Mouse (Mus musculus) heart, embryonic 14.5 days (tissue): ENCODE results near the gene Clk4. TPM values are rescaled to one million over a fixed set of nuclear protein-coding genes. Genes with fewer than 3 reads are reported as not detected.

ENCODE experiments used
- ATAC-seq: fragments of 200-750 bp; cut with Nextera tagmentation; 2 replicates; pipeline ENCODE4 v1.8.0; 2017; ENCODE audit warnings: low read depth, moderate TSS enrichment; ENCODE audit not compliant: insufficient number of reproducible peaks, insufficient read depth, low FRiP score
- H3K27ac ChIP-seq, 2 experiments: fragments of 200-500 bp in 1 of 2; fragments of 300-500 bp in 1 of 2; sonication (generic) in 1 of 2; replicated peaks in 1 of 2; 2 replicates each; pipeline ENCODE4 v1.5.1; 2012 to 2014; ENCODE audit warnings: low read depth in 2 of 2, low read length in 2 of 2, control low read depth in 1 of 2, mild to moderate bottlenecking in 1 of 2, mixed read lengths in 1 of 2; ENCODE audit not compliant: control insufficient read depth in 1 of 2, insufficient read depth in 1 of 2
- H3K27me3 ChIP-seq: fragments of 300-500 bp; sonication (generic); 2 replicates; pipeline ENCODE4 v1.6.1; 2014; ENCODE audit warnings: mild to moderate bottlenecking, low read length, control low read depth; ENCODE audit not compliant: control insufficient read depth, insufficient read depth
- H3K36me3 ChIP-seq: fragments of 300-500 bp; sonication (generic); 2 replicates; pipeline ENCODE4 v1.6.1; 2014; ENCODE audit warnings: mild to moderate bottlenecking, control low read depth, low read length, mixed read lengths; ENCODE audit not compliant: control insufficient read depth, insufficient read depth
- H3K4me1 ChIP-seq, 2 experiments: fragments of 200-500 bp in 1 of 2; fragments of 300-500 bp in 1 of 2; sonication (generic) in 1 of 2; 2 replicates each; pipeline ENCODE4 v1.6.1; 2012 to 2014; ENCODE audit warnings: low read length in 2 of 2, control low read depth in 1 of 2, mixed read lengths in 1 of 2; ENCODE audit not compliant: control insufficient read depth in 2 of 2, insufficient read depth in 2 of 2
- H3K4me2 ChIP-seq: fragments of 300-500 bp; sonication (generic); 2 replicates; pipeline ENCODE4 v1.6.1; 2014; ENCODE audit warnings: mild to moderate bottlenecking, low read length
- H3K4me3 ChIP-seq, 2 experiments: fragments of 200-500 bp in 1 of 2; fragments of 300-500 bp in 1 of 2; sonication (generic) in 1 of 2; 2 replicates each; pipeline ENCODE4 v1.5.1; 2012 to 2014; ENCODE audit warnings: low read length in 2 of 2, mild to moderate bottlenecking in 2 of 2, control low read depth in 1 of 2, low read depth in 1 of 2, moderate library complexity in 1 of 2; ENCODE audit not compliant: control insufficient read depth in 1 of 2, insufficient read depth in 1 of 2
- H3K9ac ChIP-seq: fragments of 300-500 bp; sonication (generic); 2 replicates; pipeline ENCODE4 v1.6.1; 2014; ENCODE audit warnings: mild to moderate bottlenecking, low read length
- H3K9me3 ChIP-seq: fragments of 300-500 bp; sonication (generic); 2 replicates; pipeline ENCODE4 v1.6.1; 2016; ENCODE audit warnings: low read length, control low read depth; ENCODE audit not compliant: control insufficient read depth
- WGBS: fragments of 180-500 bp; shearing (Covaris S2); extraction: QIAGEN DNeasy Blood & Tissue Kit; methylation state at CpG from one replicate; pipeline ENCODE4 v1.1.7; 2014; 5-methylcytosine and 5-hydroxymethylcytosine counted together
- polyA plus RNA-seq: library from polyadenylated mRNA; unstranded; fragments of >200 nt; fragmentation: Nextera tagmentation; extraction: Ambion mirVana; gene quantifications from 2 replicates; pipeline ENCODE4 v1.2.1, GENCODE M21; 2014

The Clk4 gene
- polyA plus RNA-seq, 1 experiment from 2014 or later = 85.4 TPM

DNA sequence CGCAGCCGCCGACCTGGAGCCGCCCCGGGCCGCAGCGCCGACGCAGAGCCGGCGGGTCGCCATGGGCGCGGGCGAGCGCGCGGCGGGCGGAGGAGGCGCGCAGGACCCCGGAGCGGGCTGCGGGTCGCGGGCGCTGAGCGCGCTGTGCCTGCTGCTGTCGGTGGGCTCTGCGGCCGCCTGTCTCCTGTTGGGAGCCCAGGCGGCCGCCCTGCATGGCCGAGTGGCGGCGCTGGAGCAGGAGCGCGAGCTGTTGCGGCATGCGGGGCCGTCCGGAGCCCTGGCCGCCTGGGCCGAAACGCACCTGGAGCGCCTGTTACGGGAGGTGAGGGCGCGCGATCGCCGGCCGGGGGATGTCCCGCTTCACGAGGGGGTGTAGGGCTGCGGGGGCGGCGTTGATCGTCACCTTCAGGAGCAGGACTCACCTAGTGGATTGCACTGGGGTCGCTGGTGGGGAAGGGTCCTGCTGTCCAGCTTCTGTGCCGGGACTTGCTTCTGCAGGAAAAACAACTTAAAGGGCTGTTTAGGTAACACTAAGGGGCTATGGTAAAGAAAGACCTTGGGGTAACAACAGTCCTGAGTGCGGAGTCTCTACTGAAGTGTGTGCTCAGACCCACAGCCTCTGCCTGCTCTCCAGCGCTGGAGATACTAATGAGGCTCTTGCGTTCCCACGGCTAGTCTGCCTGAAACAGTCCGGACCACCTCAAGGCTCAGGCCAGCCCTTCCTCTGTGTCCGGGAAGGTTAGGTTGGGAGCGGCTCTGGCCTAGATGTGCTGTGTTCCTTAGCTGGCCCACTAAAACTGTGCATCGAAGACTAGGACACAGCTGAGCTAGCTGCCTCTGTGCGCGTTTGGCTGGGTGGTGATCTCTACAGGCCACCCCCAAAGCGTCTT lies 28.8 kb downstream of the Clk4 start:
- ATAC-seq = peak; percentile 70
- Histone ChIP-seq H3K36me3 (no peaks in the 10 kb centered on the region), H3K9ac (peak overlapping the region; percentile 66), H3K27ac (peak overlapping the region in 1 of 2 experiments; percentile 55; a peak in 2 of 4 replicates), H3K9me3 (peaks cover 2% of the 10 kb centered on the region), H3K4me2 (peak overlapping the region; percentile 91), H3K4me3 (peak overlapping the region; percentile 60 to 90), H3K4me1 (peaks cover 3 to 9% of the 10 kb centered on the region in 2 experiments; a peak in 1 of 4 replicates), H3K27me3 (peaks cover 17% of the 10 kb centered on the region; the same call in 1 of the 2 replicates)
- 2% methylated on average over 67 of the region's 74 CpGs for WGBS

DNA sequence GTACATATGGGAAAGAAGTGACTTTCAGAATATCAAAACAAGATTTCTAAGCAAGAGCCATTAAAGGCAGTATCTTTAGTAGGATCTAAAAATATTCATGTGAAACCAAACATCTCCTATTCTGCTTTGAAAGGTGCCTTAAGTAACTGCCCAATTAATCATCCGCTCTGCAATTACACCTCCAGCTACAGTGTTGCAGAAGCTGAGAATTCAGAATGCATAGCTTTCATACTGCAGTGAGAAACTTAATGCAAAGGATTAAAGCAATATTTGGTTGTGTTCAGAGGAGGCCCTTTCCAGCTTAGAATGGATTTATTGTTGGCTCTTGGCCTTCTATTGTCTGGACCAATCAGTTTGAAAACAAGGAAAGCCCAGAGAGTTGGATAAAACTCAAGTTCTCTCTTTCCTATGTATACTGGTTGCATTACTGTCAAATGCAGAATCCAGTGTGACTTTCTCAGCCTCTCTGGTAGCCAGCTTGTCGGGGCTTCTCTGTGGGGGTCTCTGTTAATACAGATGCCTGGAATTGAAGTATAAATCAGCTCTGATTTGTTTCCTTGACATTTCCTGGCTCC lies 32.5 kb downstream of the Clk4 start:
- peaks cover 3 to 8% of the 10 kb centered on the region in 2 experiments; a peak in 1 of 4 replicates for H3K4me1 ChIP-seq
- H3K27ac ChIP-seq = 0 out of 4 replicates have a peak overlapping the region, but pooled peaks of 1 of the 2 experiments have one; percentile 5
- no peaks in the 10 kb centered on the region for H3K36me3 ChIP-seq
- ATAC-seq = no peak
- no peak overlapping the region for H3K4me2 ChIP-seq
- no peak overlapping the region for H3K4me3 ChIP-seq
- WGBS = 52% methylated on average over 2 of the region's 2 CpGs
- peaks cover 17% of the 10 kb centered on the region; the same call in 1 of the 2 replicates for H3K27me3 ChIP-seq
- H3K9me3 ChIP-seq = peaks cover 6% of the 10 kb centered on the region
- H3K9ac ChIP-seq = no peak overlapping the region

DNA sequence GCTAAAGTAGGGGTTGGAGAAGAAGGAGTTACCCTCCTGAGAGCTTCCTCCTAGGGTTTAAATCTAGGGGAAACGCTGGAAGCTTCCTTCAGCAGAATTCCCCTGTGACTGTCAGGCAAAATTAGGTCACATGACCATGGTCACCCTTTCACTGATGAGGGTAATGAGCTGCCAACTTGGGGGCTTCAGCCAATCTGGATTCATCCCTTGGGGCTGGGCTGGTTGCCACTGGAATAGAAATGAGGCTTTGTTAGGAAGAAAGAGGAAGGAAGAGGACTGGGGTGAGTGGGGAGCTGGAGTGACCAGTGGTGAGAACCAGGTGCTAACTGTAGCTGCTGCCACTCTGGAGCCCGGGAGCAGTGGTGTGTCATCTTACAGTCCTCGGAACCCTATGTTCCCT lies 34.2 kb downstream of the Clk4 start:
- no peak for ATAC-seq
- peaks cover 6% of the 10 kb centered on the region for H3K9me3 ChIP-seq
- no peaks in the 10 kb centered on the region for H3K36me3 ChIP-seq
- no peak overlapping the region for H3K4me2 ChIP-seq
- no peak overlapping the region for H3K9ac ChIP-seq
- peaks cover under 1% of the 10 kb centered on the region in 2 experiments; a peak in 1 of 4 replicates for H3K4me1 ChIP-seq
- H3K4me3 ChIP-seq = no peak overlapping the region
- no peak overlapping the region for H3K27ac ChIP-seq
- H3K27me3 ChIP-seq = peaks cover 17% of the 10 kb centered on the region; the same call in 1 of the 2 replicates
- WGBS = 75% methylated on average over 3 of the region's 3 CpGs

DNA sequence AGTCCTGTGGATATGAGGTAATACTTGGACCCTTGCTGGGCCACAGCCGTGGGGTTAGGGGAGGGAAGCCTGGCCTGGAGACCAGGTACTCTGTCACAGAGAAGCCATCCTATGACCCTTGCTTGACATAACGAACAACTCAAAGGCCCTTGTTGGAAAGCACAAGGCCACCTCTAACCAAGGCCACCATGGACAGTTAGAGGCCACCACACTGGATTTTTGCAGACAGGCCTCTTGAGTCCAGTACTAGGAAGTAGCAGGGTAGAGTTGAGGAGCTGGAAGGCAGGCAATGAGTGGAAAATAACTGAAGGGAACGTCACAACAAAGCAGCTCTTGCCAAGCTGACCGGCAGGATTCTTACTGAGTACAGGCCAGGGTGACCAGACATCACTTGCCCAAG lies 37.2 kb downstream of the Clk4 start:
- H3K4me2 ChIP-seq = no peak overlapping the region
- no peak overlapping the region for H3K4me3 ChIP-seq
- H3K9me3 ChIP-seq = peaks cover 6% of the 10 kb centered on the region
- no peak overlapping the region for H3K9ac ChIP-seq
- 76% methylated on average over 4 of the region's 4 CpGs for WGBS
- no peaks in the 10 kb centered on the region for H3K4me1 ChIP-seq
- no peak for ATAC-seq
- H3K27me3 ChIP-seq = no peaks in the 10 kb centered on the region; the same call in 1 of the 2 replicates
- H3K36me3 ChIP-seq = no peaks in the 10 kb centered on the region
- no peak overlapping the region for H3K27ac ChIP-seq

DNA sequence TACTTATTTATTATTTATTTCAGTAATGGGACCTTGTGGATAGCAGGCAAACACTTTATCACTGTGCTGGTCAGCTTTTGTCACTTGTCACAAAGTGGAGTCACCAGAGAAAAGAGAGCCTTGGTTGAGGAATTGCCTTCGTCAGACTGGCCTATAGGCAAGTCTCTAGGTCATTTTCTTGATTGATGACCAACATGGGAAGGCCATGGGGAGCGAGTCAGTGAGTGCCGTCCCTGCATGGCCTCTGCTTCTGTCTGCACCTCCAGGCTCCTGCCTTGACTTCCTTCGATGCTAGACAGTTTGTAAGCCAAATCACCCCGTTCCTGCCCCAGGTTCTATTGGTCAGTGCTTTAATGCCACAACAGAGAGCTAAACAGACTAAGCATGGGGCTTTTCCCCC lies 40.9 kb downstream of the Clk4 start:
- ATAC-seq = no peak
- no peak overlapping the region for H3K4me2 ChIP-seq
- H3K4me3 ChIP-seq = no peak overlapping the region
- H3K9ac ChIP-seq = no peak overlapping the region
- no peaks in the 10 kb centered on the region for H3K27me3 ChIP-seq
- no peaks in the 10 kb centered on the region for H3K4me1 ChIP-seq
- H3K36me3 ChIP-seq = no peaks in the 10 kb centered on the region
- WGBS = 74% methylated on average over 5 of the region's 5 CpGs
- no peaks in the 10 kb centered on the region for H3K9me3 ChIP-seq
- H3K27ac ChIP-seq = no peak overlapping the region

DNA sequence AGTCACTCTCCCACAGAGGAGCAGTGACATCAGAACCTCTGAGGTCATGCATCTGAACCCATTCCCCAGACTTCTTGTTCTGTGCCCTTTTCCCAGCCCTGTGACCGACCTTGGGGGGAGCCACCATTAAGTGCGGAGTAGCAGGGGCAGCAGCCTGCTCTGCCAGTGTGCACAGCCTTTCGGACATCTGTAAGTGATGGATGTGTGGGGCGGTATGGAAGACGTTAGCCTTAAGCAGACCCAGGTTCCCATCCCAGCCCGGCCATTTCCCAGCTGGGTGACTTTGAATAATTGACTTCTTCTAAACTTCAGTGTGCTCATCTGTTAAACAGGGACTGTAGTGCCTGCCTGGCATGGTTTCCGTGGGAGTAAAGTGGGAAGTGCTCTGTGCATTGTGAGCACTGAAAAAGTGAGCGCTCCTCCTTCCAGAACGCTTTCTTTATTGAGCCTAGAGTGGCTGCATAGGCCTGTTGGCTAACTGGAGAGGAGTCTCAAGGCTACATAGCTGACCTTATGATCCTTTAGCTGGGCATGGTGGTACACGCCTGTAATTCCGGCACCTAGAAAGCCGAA lies 42.5 kb downstream of the Clk4 start:
- Histone ChIP-seq H3K27me3 (no peaks in the 10 kb centered on the region), H3K27ac (no peak overlapping the region), H3K9ac (no peak overlapping the region), H3K36me3 (no peaks in the 10 kb centered on the region), H3K4me2 (no peak overlapping the region), H3K4me3 (no peak overlapping the region), H3K9me3 (no peaks in the 10 kb centered on the region), H3K4me1 (no peaks in the 10 kb centered on the region)
- WGBS = 67% methylated on average over 12 of the region's 12 CpGs
- no peak for ATAC-seq

DNA sequence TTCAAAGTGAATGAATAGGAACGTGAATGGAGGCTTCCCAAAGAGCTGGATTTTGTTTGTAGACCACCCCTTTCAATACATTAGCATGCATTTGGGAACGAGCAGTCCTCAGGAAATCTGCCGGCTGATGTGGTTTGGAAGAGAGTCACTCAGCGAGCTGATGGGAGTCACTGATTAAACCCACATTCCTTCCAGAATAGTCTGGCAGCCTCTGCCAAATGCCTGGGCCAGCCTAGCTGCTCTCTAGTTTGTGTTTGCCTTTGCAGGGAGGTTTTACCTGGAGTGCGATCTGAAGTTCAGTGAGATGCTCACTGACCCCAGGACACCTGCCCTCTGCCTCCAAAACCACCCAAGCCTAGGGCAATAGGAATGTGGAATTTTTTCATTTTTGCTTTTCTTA lies 46.8 kb downstream of the Clk4 start:
- 32% methylated on average over 5 of the region's 5 CpGs for WGBS

More for the DNA sequence above, 46.8 kb downstream of the Clk4 start:
- H3K36me3 ChIP-seq = no peaks in the 10 kb centered on the region
- no peak overlapping the region for H3K27ac ChIP-seq
- H3K9me3 ChIP-seq = no peaks in the 10 kb centered on the region
- H3K9ac ChIP-seq = no peak overlapping the region
- no peak overlapping the region for H3K4me2 ChIP-seq
- ATAC-seq = no peak
- no peaks in the 10 kb centered on the region for H3K27me3 ChIP-seq
- no peak overlapping the region for H3K4me3 ChIP-seq
- no peaks in the 10 kb centered on the region for H3K4me1 ChIP-seq
